Mouse (Mus musculus): ENCODE data around the gene Fam213b. TPM values are rescaled to one million over a fixed set of nuclear protein-coding genes. Genes with fewer than 3 reads are reported as not detected.
A peak's percentile ranks its signal among the peaks of the same experiment; 100 is the strongest.

Fam213b gene
- polyA plus RNA-seq, 1 experiment from 2014 or later, result 45.7 TPM

- Histone ChIP-seq H3K9me3 (no peaks in the 10 kb centered on the region), H3K4me1 (no peaks in the 10 kb centered on the region), H3K4me3 (peak overlapping the region; percentile 45), H3K9ac (peak overlapping the region; percentile 24; the same call in 1 of the 2 replicates), H3K27ac (no peak overlapping the region; the same call in 1 of the 2 replicates), H3K27me3 (peaks cover 41% of the 10 kb centered on the region), H3K4me2 (replicated peaks) (peak overlapping the region; percentile 86), H3K36me3 (no peaks in the 10 kb centered on the region)
- peak; percentile 91 for ATAC-seq (ENCODE audit: insufficient number of reproducible peaks, insufficient read depth, low FRiP score, low TSS enrichment)
- under 1% methylated on average over 110 of the region's 110 CpGs for WGBS
These were observed 43.0 kb downstream of the Fam213b start for GRCm38 (mm10) chr4:154855721-154856479.

DNA sequence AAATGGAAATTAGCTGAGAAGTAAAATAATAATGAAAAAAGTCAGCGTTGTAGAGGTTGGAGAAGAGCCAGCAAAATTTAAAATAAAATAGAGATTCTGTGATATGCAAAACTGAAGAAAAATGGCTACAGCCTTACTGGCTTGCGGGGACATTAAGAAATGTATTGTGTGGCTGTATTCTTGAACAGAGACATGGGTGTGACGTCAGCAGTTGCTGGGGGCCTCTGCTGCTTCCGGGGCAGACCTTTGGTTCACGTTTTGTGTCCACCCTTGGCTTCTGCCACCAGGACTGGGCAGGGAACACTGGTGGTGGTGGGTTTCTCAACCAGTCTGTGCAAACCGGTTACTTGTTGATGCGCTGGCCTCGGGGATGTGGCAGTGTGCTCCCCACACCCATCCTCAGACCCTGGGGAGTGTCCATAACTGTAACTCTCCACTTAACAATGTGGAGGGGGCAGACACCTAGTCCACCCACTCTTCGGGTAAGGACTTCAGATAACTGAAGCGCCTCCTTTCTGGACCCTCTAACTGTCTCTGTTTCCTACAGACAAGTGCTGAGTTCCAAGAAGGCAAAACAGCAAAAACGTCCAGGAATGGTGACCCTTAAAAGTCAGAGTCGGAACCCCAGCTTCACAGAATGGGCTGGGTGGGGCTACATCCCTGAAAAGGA, 44.1 kb downstream of the Fam213b start:
- H3K4me3 ChIP-seq, result no peak overlapping the region
- WGBS, result 53% methylated on average over 12 of the region's 12 CpGs
- ATAC-seq (ENCODE audit: insufficient number of reproducible peaks, insufficient read depth, low FRiP score, low TSS enrichment), result no peak
- no peaks in the 10 kb centered on the region for H3K9me3 ChIP-seq
- H3K4me1 ChIP-seq, result no peaks in the 10 kb centered on the region
- H3K4me2 ChIP-seq (replicated peaks), result 0 out of 2 replicates have a peak overlapping the region, but pooled peaks have one; percentile 86
- no peaks in the 10 kb centered on the region for H3K36me3 ChIP-seq
- no peak overlapping the region for H3K27ac ChIP-seq
- peaks cover 41% of the 10 kb centered on the region for H3K27me3 ChIP-seq
- H3K9ac ChIP-seq, result no peak overlapping the region

DNA sequence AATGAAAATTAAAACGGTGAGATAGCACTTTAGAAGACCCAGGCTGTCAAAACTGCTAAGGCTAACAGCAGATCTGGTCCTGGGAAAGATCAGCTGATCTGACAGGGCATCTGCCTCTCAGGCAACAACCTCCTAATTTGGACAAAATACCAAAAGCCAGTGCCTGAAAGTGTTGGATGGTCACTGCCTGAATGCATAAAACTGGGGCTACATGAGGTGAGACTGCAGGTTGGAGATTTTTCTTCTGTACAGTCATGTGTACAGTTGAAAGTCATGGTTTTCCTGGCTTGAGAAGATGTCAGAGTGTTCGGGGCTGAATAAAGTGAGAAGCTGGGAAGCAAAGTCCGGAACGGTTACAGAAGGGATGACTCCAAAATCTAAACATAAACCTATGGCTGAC, 45.1 kb downstream of the Fam213b start:
- no peak overlapping the region for H3K27ac ChIP-seq
- 81% methylated on average over 4 of the region's 4 CpGs for WGBS
- H3K27me3 ChIP-seq, result peaks cover 34% of the 10 kb centered on the region
- H3K4me3 ChIP-seq, result no peak overlapping the region
- no peaks in the 10 kb centered on the region for H3K4me1 ChIP-seq
- no peak overlapping the region for H3K9ac ChIP-seq
- no peak for ATAC-seq (ENCODE audit: insufficient number of reproducible peaks, insufficient read depth, low FRiP score, low TSS enrichment)
- no peaks in the 10 kb centered on the region for H3K36me3 ChIP-seq
- H3K4me2 ChIP-seq (replicated peaks), result no peak overlapping the region
- no peaks in the 10 kb centered on the region for H3K9me3 ChIP-seq

DNA sequence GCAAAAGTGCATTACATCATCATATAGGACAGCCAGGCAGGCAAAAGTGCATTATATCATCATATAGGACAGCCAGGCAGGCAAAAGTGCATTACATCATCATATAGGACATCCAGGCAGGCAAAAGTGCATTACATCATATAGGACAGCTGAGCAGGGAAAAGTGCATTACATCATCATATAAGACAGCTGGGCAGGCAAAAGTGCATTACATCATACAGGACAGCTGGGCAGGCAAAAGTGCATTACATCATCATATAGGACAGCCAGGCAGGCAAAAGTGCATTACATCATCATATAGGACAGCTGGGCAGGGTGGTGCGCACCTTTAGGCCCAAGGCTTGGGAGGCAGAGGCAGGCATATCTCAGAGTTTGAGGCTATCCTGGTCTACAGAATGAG, 46.2 kb downstream of the Fam213b start:
- no peaks in the 10 kb centered on the region for H3K9me3 ChIP-seq
- no peak for ATAC-seq (ENCODE audit: insufficient number of reproducible peaks, insufficient read depth, low FRiP score, low TSS enrichment)
- H3K4me2 ChIP-seq (replicated peaks), result no peak overlapping the region
- H3K9ac ChIP-seq, result no peak overlapping the region
- no peak overlapping the region for H3K27ac ChIP-seq
- H3K36me3 ChIP-seq, result no peaks in the 10 kb centered on the region
- no peaks in the 10 kb centered on the region for H3K4me1 ChIP-seq
- WGBS, result 89% methylated on average over 1 of the region's 1 CpGs
- no peak overlapping the region for H3K4me3 ChIP-seq
- H3K27me3 ChIP-seq, result peaks cover 31% of the 10 kb centered on the region

Other genes starting within 250 kb of the Fam213b start
- gene Actrt2, start 231.3 kb downstream of the Fam213b start, polyA plus RNA-seq (2016; fragmentation: Nextera tagmentation; extraction: Ambion mirVana), result not detected in 2 replicates
- gene Ttc34, start 61.7 kb downstream of the Fam213b start, polyA plus RNA-seq (2016; fragmentation: Nextera tagmentation; extraction: Ambion mirVana), result 0.24 and 0.38 TPM in 2 replicates
- gene Mmel1, start 29.6 kb downstream of the Fam213b start, polyA plus RNA-seq (2016; fragmentation: Nextera tagmentation; extraction: Ambion mirVana), result 0.11 and 0.18 TPM in 2 replicates
- 1.2 TPM in 2 replicates for gene Tnfrsf14, start 29.4 kb upstream of the Fam213b start, polyA plus RNA-seq (2016; fragmentation: Nextera tagmentation; extraction: Ambion mirVana)
- 29.6 and 37.3 TPM in 2 replicates for gene Hes5, start 61.8 kb upstream of the Fam213b start, polyA plus RNA-seq (2016; fragmentation: Nextera tagmentation; extraction: Ambion mirVana)
- gene Pank4, start 65.0 kb upstream of the Fam213b start, polyA plus RNA-seq (2016; fragmentation: Nextera tagmentation; extraction: Ambion mirVana), result 56.0 and 62.2 TPM in 2 replicates
- 3.6 and 5.7 TPM in 2 replicates for gene Plch2, start 157.6 kb upstream of the Fam213b start, polyA plus RNA-seq (2016; fragmentation: Nextera tagmentation; extraction: Ambion mirVana)
- gene Pex10, start 167.9 kb upstream of the Fam213b start, polyA plus RNA-seq (2016; fragmentation: Nextera tagmentation; extraction: Ambion mirVana), result 23.3 and 23.7 TPM in 2 replicates
- 139 and 143 TPM in 2 replicates for gene Rer1, start 187.2 kb upstream of the Fam213b start, polyA plus RNA-seq (2016; fragmentation: Nextera tagmentation; extraction: Ambion mirVana)
- gene Morn1, start 187.4 kb upstream of the Fam213b start, polyA plus RNA-seq (2016; fragmentation: Nextera tagmentation; extraction: Ambion mirVana), result 5.1 and 7.7 TPM in 2 replicates